Mouse (Mus musculus) gastrocnemius, adult 2 months (tissue): Measurements from ENCODE around the gene Crip1. TPM values are rescaled to one million over a fixed set of nuclear protein-coding genes. Genes with fewer than 3 reads are reported as not detected.

Source experiments
- DNase-seq: peaks from one replicate; pipeline ENCODE4 v3.0.0; 2022
- H3K27ac ChIP-seq: fragments of 200-600 bp; 2 replicates; pipeline ENCODE4 v1.8.1; 2022; ENCODE audit warnings: mild to moderate bottlenecking
- H3K4me3 ChIP-seq: fragments of 200-600 bp; 2 replicates; pipeline ENCODE4 v1.8.1; 2022; ENCODE audit warnings: mild to moderate bottlenecking, moderate library complexity
- CTCF ChIP-seq: fragments of 200-600 bp; IDR thresholded peaks from 2 replicates; pipeline ENCODE4 v1.8.1; 2022; ENCODE audit warnings: antibody characterized with exemption, mild to moderate bottlenecking, moderate library complexity
- intact Hi-C: fragments of 180-260 bp; cut with DNase I; formaldehyde crosslinking; loops from one replicate; pipeline ENCODE4 v1.15.1; 2025
- total RNA-seq, 2 experiments: library from RNA; stranded (reverse); gene quantifications; 2 replicates each; pipeline ENCODE4 v1.2.3; 2021

The Crip1 gene
- total RNA-seq, 2 experiments from 2014 or later = 71.2 to 113 TPM

- DNase-seq = peak; percentile 90
- Histone ChIP-seq H3K27ac (peak overlapping the region; percentile 90), H3K4me3 (peak overlapping the region; percentile 93)
- 0 out of 2 replicates have a peak, but pooled peaks have one; percentile 0 for TF ChIP-seq CTCF
- intact Hi-C loops = no loop called here
Observed at GRCm38 (mm10) chr12:113142021-113142975, 3.8 kb upstream of the Crip1 start.

- peak; percentile 1; the same call in 1 of the 2 replicates for TF ChIP-seq CTCF
- no peak for DNase-seq
- Histone ChIP-seq H3K27ac (peak overlapping the region; percentile 90), H3K4me3 (peak overlapping the region; percentile 93)
- intact Hi-C loops = no loop called here
Observed at GRCm38 (mm10) chr12:113143164-113143563, 3.0 kb upstream of the Crip1 start.

GRCm38 (mm10) chr12:113144001-113144756, 1.9 kb upstream of the Crip1 start:
- intact Hi-C loops = no loop called here
- TF ChIP-seq CTCF = peak; percentile 82
- Histone ChIP-seq H3K27ac (peak overlapping the region; percentile 90), H3K4me3 (peak overlapping the region; percentile 93)
- DNase-seq = no peak

- H3K27ac ChIP-seq = peak overlapping the region; percentile 90
- TF ChIP-seq CTCF = no peak
- no peak for DNase-seq
- H3K4me3 ChIP-seq = peak overlapping the region; percentile 93
- intact Hi-C loops = no loop called here
Observed at GRCm38 (mm10) chr12:113144886-113145285, 1.2 kb upstream of the Crip1 start.

- TF ChIP-seq CTCF = no peak
- no peak for DNase-seq
- Histone ChIP-seq H3K4me3 (peak overlapping the region; percentile 72), H3K27ac (peak overlapping the region; percentile 90)
- intact Hi-C loops = no loop called here
Observed at GRCm38 (mm10) chr12:113145591-113145990, 525 bp upstream of the Crip1 start.

- intact Hi-C loops = no loop called here
Observed at GRCm38 (mm10) chr12:113147481-113147880, 1.4 kb downstream of the Crip1 start.

GRCm38 (mm10) chr12:113148381-113149035, 2.4 kb downstream of the Crip1 start:
- H3K4me3 ChIP-seq = peak overlapping the region; percentile 17
- intact Hi-C loops = no loop called here
- H3K27ac ChIP-seq = peak overlapping the region; percentile 90
- peak; percentile 75 for DNase-seq
- TF ChIP-seq CTCF = peak; percentile 41

More at GRCm38 (mm10) chr12:113147481-113147880, 1.4 kb downstream of the Crip1 start:
- H3K27ac ChIP-seq = peak overlapping the region; percentile 90
- H3K4me3 ChIP-seq = peak overlapping the region; percentile 72
- peak; percentile 87 for DNase-seq
- TF ChIP-seq CTCF = no peak

GRCm38 (mm10) chr12:113149341-113149740, 3.2 kb downstream of the Crip1 start:
- H3K4me3 ChIP-seq = no peak overlapping the region
- no peak for TF ChIP-seq CTCF
- DNase-seq = no peak
- peak overlapping the region; percentile 90 for H3K27ac ChIP-seq
- intact Hi-C loops = no loop called here

GRCm38 (mm10) chr12:113149896-113150295, 3.8 kb downstream of the Crip1 start:
- Histone ChIP-seq H3K27ac (peak overlapping the region; percentile 90), H3K4me3 (no peak overlapping the region)
- intact Hi-C loops = no loop called here
- no peak for DNase-seq
- no peak for TF ChIP-seq CTCF

GRCm38 (mm10) chr12:113150591-113150990, 4.5 kb downstream of the Crip1 start:
- DNase-seq = peak; percentile 12
- Histone ChIP-seq H3K4me3 (no peak overlapping the region), H3K27ac (peak overlapping the region; percentile 90)
- no peak for TF ChIP-seq CTCF
- intact Hi-C loops = no loop called here

GRCm38 (mm10) chr12:113151046-113151445, 4.9 kb downstream of the Crip1 start:
- peak overlapping the region; percentile 80 for H3K4me3 ChIP-seq
- peak overlapping the region; percentile 90 for H3K27ac ChIP-seq
- no peak for TF ChIP-seq CTCF
- DNase-seq = peak; percentile 49
- intact Hi-C loops = no loop called here

- peak; percentile 85 for DNase-seq
- TF ChIP-seq CTCF = no peak
- H3K27ac ChIP-seq = peak overlapping the region; percentile 90
- intact Hi-C loops = no loop called here
- H3K4me3 ChIP-seq = peak overlapping the region; percentile 80
Observed at GRCm38 (mm10) chr12:113151661-113152271, 5.7 kb downstream of the Crip1 start.
